Mouse (Mus musculus) testis, adult 2 months (tissue): Measurements from ENCODE around the gene Guk1. TPM values are rescaled to one million over a fixed set of nuclear protein-coding genes. Genes with fewer than 3 reads are reported as not detected.

Experiments used
- H3K27ac ChIP-seq: fragments of 200-500 bp; 2 replicates; pipeline ENCODE4 v1.5.1; 2012; ENCODE audit warnings: low read depth, low read length; ENCODE audit not compliant: control insufficient read depth, insufficient read depth
- H3K27me3 ChIP-seq: fragments of 200-500 bp; 2 replicates; pipeline ENCODE4 v1.6.1; 2012; ENCODE audit warnings: mild to moderate bottlenecking, low read length, moderate library complexity; ENCODE audit not compliant: control insufficient read depth, insufficient read depth
- H3K36me3 ChIP-seq: fragments of 200-500 bp; 2 replicates; pipeline ENCODE4 v1.6.1; 2012; ENCODE audit warnings: mild to moderate bottlenecking, low read length; ENCODE audit not compliant: control insufficient read depth, insufficient read depth
- H3K4me1 ChIP-seq: fragments of 200-500 bp; 2 replicates; pipeline ENCODE4 v1.6.1; 2012; ENCODE audit warnings: low read length; ENCODE audit not compliant: control insufficient read depth, insufficient read depth
- H3K4me3 ChIP-seq: fragments of 200-500 bp; 2 replicates; pipeline ENCODE4 v1.5.1; 2012; ENCODE audit warnings: low read depth, mild to moderate bottlenecking, low read length, moderate library complexity, mixed read lengths; ENCODE audit not compliant: control insufficient read depth
- CTCF ChIP-seq: fragments of 200-500 bp; IDR thresholded peaks from 2 replicates; pipeline ENCODE4 v1.5.1; 2012; ENCODE audit warnings: low read depth, mild to moderate bottlenecking, inconsistent platforms, low read length, moderate library complexity; ENCODE audit not compliant: control insufficient read depth, insufficient read depth, insufficient replicate concordance
- POLR2A ChIP-seq: fragments of 200-500 bp; IDR thresholded peaks from 2 replicates; pipeline ENCODE4 v1.6.1; 2012; ENCODE audit warnings: low read depth, mild to moderate bottlenecking, inconsistent platforms, low read length, moderate library complexity; ENCODE audit not compliant: control insufficient read depth
- polyA plus RNA-seq: library from polyadenylated mRNA; depleted of rRNA; stranded (reverse); fragments of >200 nt; gene quantifications from 2 replicates; pipeline ENCODE4 v1.2.3, GENCODE M21; 2012

Gene Guk1
- polyA plus RNA-seq, 1 experiment: 168 TPM

- H3K27me3 ChIP-seq: no peaks in the 10 kb centered on the region
- H3K27ac ChIP-seq: no peak overlapping the region
- H3K4me1 ChIP-seq: no peaks in the 10 kb centered on the region; the same call in 1 of the 2 replicates
- TF ChIP-seq POLR2A (no peak), CTCF (no peak)
- H3K36me3 ChIP-seq: no peaks in the 10 kb centered on the region
- no peak overlapping the region for H3K4me3 ChIP-seq
Observed at GRCm38 (mm10) chr11:59170549-59170948, 21.5 kb downstream of the Guk1 start.

- Histone ChIP-seq H3K27ac (no peak overlapping the region), H3K27me3 (no peaks in the 10 kb centered on the region), H3K4me1 (peaks cover 3% of the 10 kb centered on the region; the same call in 1 of the 2 replicates), H3K36me3 (no peaks in the 10 kb centered on the region), H3K4me3 (no peak overlapping the region)
- TF ChIP-seq CTCF: no peak
- no peak for TF ChIP-seq POLR2A
Observed at GRCm38 (mm10) chr11:59169807-59170206, 22.2 kb downstream of the Guk1 start.

GRCm38 (mm10) chr11:59165616-59166241 lies 26.3 kb downstream of the Guk1 start:
- H3K4me3 ChIP-seq: no peak overlapping the region
- no peaks in the 10 kb centered on the region; the same call in 1 of the 2 replicates for H3K36me3 ChIP-seq
- no peak overlapping the region for H3K27ac ChIP-seq
- H3K4me1 ChIP-seq: peaks cover 11% of the 10 kb centered on the region
- TF ChIP-seq CTCF (no peak), POLR2A (no peak)
- no peaks in the 10 kb centered on the region for H3K27me3 ChIP-seq

GRCm38 (mm10) chr11:59164384-59164783 lies 27.6 kb downstream of the Guk1 start:
- Histone ChIP-seq H3K27me3 (no peaks in the 10 kb centered on the region), H3K4me3 (peak overlapping the region; percentile 97), H3K4me1 (peaks cover 11% of the 10 kb centered on the region), H3K27ac (peak overlapping the region; percentile 76), H3K36me3 (no peaks in the 10 kb centered on the region; the same call in 1 of the 2 replicates)
- TF ChIP-seq POLR2A (no peak), CTCF (no peak)

GRCm38 (mm10) chr11:59163255-59164236 lies 28.5 kb downstream of the Guk1 start, which contains the start of gene Iba57:
Iba57 (minus strand) TSS chr11:59163739.
- Histone ChIP-seq H3K4me3 (peak within 1 kb of the TSS; percentile 97), H3K27me3 (no peaks in the 10 kb centered on the region), H3K27ac (peak within 1 kb of the TSS; percentile 99), H3K4me1 (peaks cover 11% of the 10 kb centered on the region), H3K36me3 (no peaks in the 10 kb centered on the region; the same call in 1 of the 2 replicates)
- TF ChIP-seq CTCF: no peak
- TF ChIP-seq POLR2A: peak; percentile 90

GRCm38 (mm10) chr11:59162443-59163254 lies 29.4 kb downstream of the Guk1 start:
- no peak for TF ChIP-seq CTCF
- no peak for TF ChIP-seq POLR2A
- Histone ChIP-seq H3K36me3 (no peaks in the 10 kb centered on the region; the same call in 1 of the 2 replicates), H3K4me3 (peak overlapping the region; percentile 97), H3K4me1 (peaks cover 14% of the 10 kb centered on the region), H3K27ac (peak overlapping the region; percentile 76), H3K27me3 (no peaks in the 10 kb centered on the region)

GRCm38 (mm10) chr11:59161398-59161797 lies 30.6 kb downstream of the Guk1 start:
- TF ChIP-seq CTCF: no peak
- TF ChIP-seq POLR2A: no peak

More at GRCm38 (mm10) chr11:59161398-59161797, 30.6 kb downstream of the Guk1 start:
- Histone ChIP-seq H3K4me3 (peak overlapping the region; percentile 97), H3K36me3 (no peaks in the 10 kb centered on the region; the same call in 1 of the 2 replicates), H3K27ac (no peak overlapping the region), H3K27me3 (no peaks in the 10 kb centered on the region), H3K4me1 (peaks cover 14% of the 10 kb centered on the region)
